Mouse (Mus musculus): ENCODE results near the gene Ppp4r4.

- TF ChIP-seq CTCF (IDR thresholded peaks at IDR 0.05; ENCODE audit: low read depth, low read length) (no peak), TAL1 (conservative IDR thresholded peaks at IDR 0.05; ENCODE audit: low read depth, low read length) (no peak), GATA1 (IDR thresholded peaks at IDR 0.05; ENCODE audit: borderline replicate concordance, low read length) (no peak), POLR2AphosphoS5 (IDR thresholded peaks at IDR 0.05; ENCODE audit: insufficient replicate concordance, low read depth, low read length) (no peak), GATA2 (IDR thresholded peaks at IDR 0.05; ENCODE audit: borderline replicate concordance, low read depth, low read length) (no peak)
Observed at GRCm38 (mm10) chr12:103551422-103551821, 19.3 kb downstream of the Ppp4r4 start.
